Mouse (Mus musculus) lung, adult 2 months (tissue): ENCODE data around the gene Olfr1134.

Experiments
- CTCF ChIP-seq: fragments of 200-500 bp; IDR thresholded peaks from 2 replicates; pipeline ENCODE4 v1.5.1; 2011; ENCODE audit warnings: mild to moderate bottlenecking, low read length, control low read depth; ENCODE audit not compliant: insufficient read depth
- POLR2A ChIP-seq: fragments of 200-500 bp; IDR thresholded peaks from 2 replicates; pipeline ENCODE4 v1.6.1; 2011; ENCODE audit warnings: low read depth, mild to moderate bottlenecking, control low read depth, low read length, borderline replicate concordance; ENCODE audit errors: extremely low read depth

DNA sequence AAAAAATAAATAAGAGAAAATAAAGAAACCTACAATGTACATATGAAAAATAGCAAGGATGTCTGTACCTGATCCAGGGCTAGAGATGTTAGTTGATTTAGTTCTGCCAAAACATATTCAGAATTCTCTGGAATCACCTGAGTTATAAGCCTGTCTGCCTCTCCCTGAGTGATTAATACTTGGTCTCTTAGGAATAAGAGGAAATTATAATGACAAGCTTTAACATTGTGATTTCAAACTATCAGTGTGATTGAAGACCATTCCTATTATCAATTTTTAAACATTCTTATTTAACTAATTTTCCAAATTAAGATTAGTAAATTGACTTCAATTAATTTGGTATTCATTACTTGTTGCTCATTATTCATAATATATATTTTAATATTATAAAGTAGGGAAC is 11.0 kb downstream of the Olfr1134 start, which contains the start of gene Olfr1133:
- TF ChIP-seq CTCF (no peak), POLR2A (no peak)
